Mouse (Mus musculus) liver, adult 10 weeks (tissue): ENCODE results near the gene Shisal1. TPM values are rescaled to one million over a fixed set of nuclear protein-coding genes. Genes with fewer than 3 reads are reported as not detected.

ENCODE experiments used
- polyA plus RNA-seq: library from polyadenylated mRNA; stranded (reverse); fragments of 350-450 nt; fragmentation: Illumina TruSeq; extraction: RNeasy Lipid Tissue Mini Kit (QIAGEN cat#74804); gene quantifications from one replicate; pipeline ENCODE4 v1.2.3, GENCODE M21; 2014; ENCODE audit warnings: low read depth, low replicate concordance

Gene Shisal1
- not detected for polyA plus RNA-seq

DNA sequence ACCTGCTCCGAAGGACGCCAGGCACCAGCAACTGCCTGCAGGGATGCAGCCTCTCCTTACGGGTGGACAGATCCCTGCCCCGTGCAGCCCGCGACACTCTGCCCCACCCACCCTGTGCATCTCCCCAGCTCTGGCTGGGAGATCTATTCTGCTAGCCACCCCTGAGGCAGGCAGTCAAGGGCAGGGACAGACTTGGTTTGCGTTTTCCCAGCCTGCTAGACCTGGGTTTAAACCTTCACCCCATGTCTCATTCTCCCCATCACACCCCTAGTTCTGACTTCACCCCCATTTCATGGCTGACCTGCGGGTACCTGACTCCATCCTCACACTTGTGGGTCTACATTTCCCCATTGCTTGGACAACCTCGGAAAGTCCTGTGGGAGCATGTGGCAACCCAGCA lies at the start of gene Shisal1:
Gene Shisal1 (minus strand): TSS at position 101 of the 400 bp plus-strand sequence.

Other genes starting within 250 kb of the Shisal1 start
- 0.29 TPM for gene Parvb, start 215.1 kb downstream of the Shisal1 start, polyA plus RNA-seq
- 0.32 TPM for gene Parvg, start 123.1 kb downstream of the Shisal1 start, polyA plus RNA-seq
- gene Rtl6, start 110.7 kb upstream of the Shisal1 start, polyA plus RNA-seq = not detected
- 0.45 TPM for gene Prr5, start 222.5 kb upstream of the Shisal1 start, polyA plus RNA-seq